Mouse (Mus musculus) liver, postnatal 0 days (tissue): Measurements from ENCODE around the gene Supt3.

Experiments
- CTCF ChIP-seq: sonication (generic); IDR thresholded peaks from 2 replicates; pipeline ENCODE4 v1.5.1; 2016; ENCODE audit warnings: antibody characterized with exemption, low read depth
- EP300 ChIP-seq: IDR thresholded peaks from 2 replicates; pipeline ENCODE4 v1.6.1; 2016; ENCODE audit warnings: antibody characterized with exemption, low read depth, mild to moderate bottlenecking

DNA sequence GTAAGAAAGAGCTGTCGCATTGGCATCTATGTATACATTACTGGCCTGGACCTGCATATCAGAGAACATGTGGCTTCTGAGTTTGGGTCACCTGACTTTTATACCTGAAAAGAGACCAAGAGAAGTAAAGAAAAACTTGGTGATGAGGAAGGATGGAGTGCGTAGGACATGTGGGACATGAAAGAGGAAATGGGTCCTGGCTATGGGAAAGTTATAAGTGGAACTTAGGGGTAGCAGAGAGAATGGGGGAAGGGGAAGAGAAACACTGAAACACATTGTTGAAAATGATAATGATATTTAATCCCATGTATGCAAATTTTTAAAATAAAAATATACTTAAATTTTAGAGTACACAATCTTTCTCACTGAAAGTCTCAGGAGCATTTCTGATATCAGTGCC, 211.0 kb downstream of the Supt3 start:
- TF ChIP-seq CTCF (no peak), EP300 (no peak)
